Mouse (Mus musculus): Measurements from ENCODE around the gene Ccdc180.

Gene Ccdc180

GRCm38 (mm10) chr4:45971806-45972447 is 81.8 kb downstream of the Ccdc180 start:
- DNase-seq (ENCODE audit: low spot score in 2 of 2): peak; percentile 97 to 98

- peak; percentile 27 to 39 for DNase-seq (ENCODE audit: low spot score in 2 of 2)
Measured at GRCm38 (mm10) chr4:45972448-45972854, 82.3 kb downstream of the Ccdc180 start.

- no peak for DNase-seq (ENCODE audit: low spot score in 2 of 2)
Measured at GRCm38 (mm10) chr4:45972951-45973350, 82.8 kb downstream of the Ccdc180 start.

- no peak for DNase-seq (ENCODE audit: low spot score in 2 of 2)
Measured at GRCm38 (mm10) chr4:45976931-45977667, 87.0 kb downstream of the Ccdc180 start.

- DNase-seq (ENCODE audit: low spot score in 2 of 2): no peak
Measured at GRCm38 (mm10) chr4:45979916-45980315, 89.8 kb downstream of the Ccdc180 start.

- DNase-seq (ENCODE audit: low spot score in 2 of 2): no peak
Measured at GRCm38 (mm10) chr4:45981054-45981453, 91.0 kb downstream of the Ccdc180 start.

- DNase-seq (ENCODE audit: low spot score in 2 of 2): no peak
Measured at GRCm38 (mm10) chr4:45990427-45991135, 100.5 kb downstream of the Ccdc180 start.

GRCm38 (mm10) chr4:45998536-45998935 is 108.4 kb downstream of the Ccdc180 start:
- no peak for DNase-seq (ENCODE audit: low spot score in 2 of 2)

All from frontal cortex, postnatal 25 days (tissue).